Mouse (Mus musculus) hindbrain, postnatal 0 days (tissue): ENCODE results near the gene Slc25a5. TPM values are rescaled to one million over a fixed set of nuclear protein-coding genes. Genes with fewer than 3 reads are reported as not detected.

Source experiments
- ATAC-seq: fragments of 200-750 bp; cut with Nextera tagmentation; 2 replicates; pipeline ENCODE4 v1.8.0; 2017; ENCODE audit warnings: mild to moderate bottlenecking, moderate TSS enrichment, moderate library complexity
- DNase-seq: peaks from one replicate; pipeline ENCODE4 v3.0.0-alpha.2; 2015; ENCODE audit warnings: low spot score
- H3K27ac ChIP-seq: fragments of 300-500 bp; sonication (generic); 2 replicates; pipeline ENCODE4 v1.5.1; 2014; ENCODE audit warnings: mild to moderate bottlenecking
- H3K27me3 ChIP-seq: fragments of 300-500 bp; sonication (generic); 2 replicates; pipeline ENCODE4 v1.6.1; 2014; ENCODE audit warnings: low read length, mixed read lengths; ENCODE audit not compliant: insufficient read depth
- H3K36me3 ChIP-seq: fragments of 300-500 bp; sonication (generic); 2 replicates; pipeline ENCODE4 v1.6.1; 2014; ENCODE audit warnings: low read length, mixed read lengths; ENCODE audit not compliant: insufficient read depth
- H3K4me1 ChIP-seq: fragments of 300-500 bp; sonication (generic); 2 replicates; pipeline ENCODE4 v1.6.1; 2014; ENCODE audit warnings: antibody characterized with exemption, low read length, mixed read lengths; ENCODE audit not compliant: insufficient read depth
- H3K4me2 ChIP-seq: fragments of 300-500 bp; sonication (generic); 2 replicates; pipeline ENCODE4 v1.6.1; 2014; ENCODE audit warnings: low read depth, mild to moderate bottlenecking, low read length, moderate library complexity, mixed read lengths
- H3K4me3 ChIP-seq: fragments of 300-500 bp; sonication (generic); 2 replicates; pipeline ENCODE4 v1.5.1; 2014; ENCODE audit warnings: low read length
- H3K9ac ChIP-seq: fragments of 300-500 bp; sonication (generic); replicated peaks from 2 replicates; pipeline ENCODE4 v1.6.1; 2014; ENCODE audit warnings: mild to moderate bottlenecking, low read length, moderate library complexity, mixed read lengths
- H3K9me3 ChIP-seq: fragments of 300-500 bp; sonication (generic); 2 replicates; pipeline ENCODE4 v1.6.1; 2016; ENCODE audit warnings: low read length, mixed read lengths
- CTCF ChIP-seq: IDR thresholded peaks from 2 replicates; pipeline ENCODE4 v1.5.1; 2016; ENCODE audit warnings: antibody characterized with exemption, control low read depth, low read depth
- WGBS: fragments of 180-500 bp; shearing (Covaris S2); extraction: QIAGEN DNeasy Blood & Tissue Kit; methylation state at CpG from one replicate; pipeline ENCODE4 v1.1.7; 2014; 5-methylcytosine and 5-hydroxymethylcytosine counted together
- polyA plus RNA-seq: library from polyadenylated mRNA; unstranded; fragments of >200 nt; fragmentation: Nextera tagmentation; extraction: Ambion mirVana; gene quantifications from 2 replicates; pipeline ENCODE4 v1.2.1, GENCODE M21; 2015
- total RNA-seq: library from RNA; depleted of rRNA; stranded (reverse); fragments of >200 nt; gene quantifications from 2 replicates; pipeline ENCODE4 v1.2.3, GENCODE M21; 2014

Gene Slc25a5
- total and polyA plus RNA-seq, 2 experiments from 2014 or later = 546 to 693 TPM

GRCm38 (mm10) chrX:36758566-36758965 is 36.9 kb upstream of the Slc25a5 start:
- H3K4me1 ChIP-seq = no peaks in the 10 kb centered on the region
- no peaks in the 10 kb centered on the region for H3K27me3 ChIP-seq
- H3K4me2 ChIP-seq = no peak overlapping the region
- no peak overlapping the region for H3K4me3 ChIP-seq
- H3K36me3 ChIP-seq = no peaks in the 10 kb centered on the region
- H3K9ac ChIP-seq = no peak overlapping the region
- ATAC-seq (no peak), DNase-seq (no peak)
- H3K27ac ChIP-seq = no peak overlapping the region
- no peaks in the 10 kb centered on the region for H3K9me3 ChIP-seq
- 67% methylated on average over 6 of the region's 6 CpGs for WGBS
- no peak for TF ChIP-seq CTCF

- no peaks in the 10 kb centered on the region for H3K9me3 ChIP-seq
Observed at GRCm38 (mm10) chrX:36760946-36761635, 34.4 kb upstream of the Slc25a5 start.

GRCm38 (mm10) chrX:36762289-36762688 is 33.2 kb upstream of the Slc25a5 start:
- H3K27me3 ChIP-seq = no peaks in the 10 kb centered on the region
- H3K4me1 ChIP-seq = no peaks in the 10 kb centered on the region
- H3K4me3 ChIP-seq = no peak overlapping the region
- DNase-seq = no peak
- ATAC-seq = no peak
- no peak for TF ChIP-seq CTCF
- peak overlapping the region; percentile 5; the same call in 1 of the 2 replicates for H3K4me2 ChIP-seq
- WGBS = 66% methylated on average over 5 of the region's 5 CpGs
- H3K27ac ChIP-seq = peak overlapping the region; percentile 76; the same call in 1 of the 2 replicates
- no peak overlapping the region for H3K9ac ChIP-seq
- H3K9me3 ChIP-seq = no peaks in the 10 kb centered on the region
- H3K36me3 ChIP-seq = no peaks in the 10 kb centered on the region

More at GRCm38 (mm10) chrX:36760946-36761635, 34.4 kb upstream of the Slc25a5 start:
- peak; percentile 72 for DNase-seq
- Histone ChIP-seq H3K9ac (no peak overlapping the region), H3K27ac (no peak overlapping the region; the same call in none of the 2 replicates), H3K4me3 (no peak overlapping the region), H3K36me3 (no peaks in the 10 kb centered on the region), H3K4me2 (no peak overlapping the region), H3K4me1 (no peaks in the 10 kb centered on the region), H3K27me3 (no peaks in the 10 kb centered on the region)
- TF ChIP-seq CTCF = peak; percentile 73
- ATAC-seq = peak; percentile 55; the same call in 1 of the 2 replicates
- 37% methylated on average over 6 of the region's 6 CpGs for WGBS

- H3K4me3 ChIP-seq = no peak overlapping the region
- peak overlapping the region; percentile 76 for H3K27ac ChIP-seq
- H3K27me3 ChIP-seq = no peaks in the 10 kb centered on the region
- H3K9me3 ChIP-seq = no peaks in the 10 kb centered on the region
- no peaks in the 10 kb centered on the region for H3K36me3 ChIP-seq
- H3K9ac ChIP-seq = no peak overlapping the region
- H3K4me1 ChIP-seq = no peaks in the 10 kb centered on the region
- no peak for TF ChIP-seq CTCF
- 48% methylated on average over 4 of the region's 4 CpGs for WGBS
- H3K4me2 ChIP-seq = peak overlapping the region; percentile 23; the same call in 1 of the 2 replicates
- ATAC-seq (no peak), DNase-seq (no peak)
Observed at GRCm38 (mm10) chrX:36762894-36763293, 32.6 kb upstream of the Slc25a5 start.

- H3K4me1 ChIP-seq = no peaks in the 10 kb centered on the region
- ATAC-seq (peak; percentile 63), DNase-seq (peak; percentile 25)
- TF ChIP-seq CTCF = no peak
- no peaks in the 10 kb centered on the region for H3K9me3 ChIP-seq
- no peaks in the 10 kb centered on the region for H3K27me3 ChIP-seq
- peak overlapping the region; percentile 23; the same call in 1 of the 2 replicates for H3K4me2 ChIP-seq
- no peaks in the 10 kb centered on the region for H3K36me3 ChIP-seq
- WGBS = 40% methylated on average over 11 of the region's 11 CpGs
- no peak overlapping the region for H3K4me3 ChIP-seq
- no peak overlapping the region for H3K9ac ChIP-seq
- peak overlapping the region; percentile 76 for H3K27ac ChIP-seq
Observed at GRCm38 (mm10) chrX:36763298-36763933, 32.0 kb upstream of the Slc25a5 start.

GRCm38 (mm10) chrX:36763934-36764317 is 31.5 kb upstream of the Slc25a5 start:
- ATAC-seq (no peak), DNase-seq (peak; percentile 50)
- Histone ChIP-seq H3K4me3 (no peak overlapping the region), H3K27me3 (no peaks in the 10 kb centered on the region), H3K36me3 (no peaks in the 10 kb centered on the region), H3K27ac (peak overlapping the region; percentile 76), H3K9ac (no peak overlapping the region), H3K4me2 (no peak overlapping the region), H3K4me1 (no peaks in the 10 kb centered on the region), H3K9me3 (no peaks in the 10 kb centered on the region)
- WGBS = 40% methylated on average over 2 of the region's 2 CpGs
- TF ChIP-seq CTCF = no peak

- H3K27ac ChIP-seq = no peak overlapping the region
- TF ChIP-seq CTCF = no peak
- ATAC-seq = no peak
- no peaks in the 10 kb centered on the region for H3K27me3 ChIP-seq
- no peak overlapping the region for H3K4me3 ChIP-seq
- WGBS = 67% methylated on average over 5 of the region's 5 CpGs
- H3K9me3 ChIP-seq = no peaks in the 10 kb centered on the region
- no peak for DNase-seq
- H3K36me3 ChIP-seq = no peaks in the 10 kb centered on the region
- no peak overlapping the region for H3K4me2 ChIP-seq
- H3K4me1 ChIP-seq = no peaks in the 10 kb centered on the region
- H3K9ac ChIP-seq = no peak overlapping the region
Observed at GRCm38 (mm10) chrX:36767386-36767785, 28.1 kb upstream of the Slc25a5 start.
